Mouse (Mus musculus): ENCODE data around the gene Prf1. TPM values are rescaled to one million over a fixed set of nuclear protein-coding genes. Genes with fewer than 3 reads are reported as not detected.

Prf1 gene
- polyA plus RNA-seq, 1 experiment from 2014 or later, result not detected

DNA sequence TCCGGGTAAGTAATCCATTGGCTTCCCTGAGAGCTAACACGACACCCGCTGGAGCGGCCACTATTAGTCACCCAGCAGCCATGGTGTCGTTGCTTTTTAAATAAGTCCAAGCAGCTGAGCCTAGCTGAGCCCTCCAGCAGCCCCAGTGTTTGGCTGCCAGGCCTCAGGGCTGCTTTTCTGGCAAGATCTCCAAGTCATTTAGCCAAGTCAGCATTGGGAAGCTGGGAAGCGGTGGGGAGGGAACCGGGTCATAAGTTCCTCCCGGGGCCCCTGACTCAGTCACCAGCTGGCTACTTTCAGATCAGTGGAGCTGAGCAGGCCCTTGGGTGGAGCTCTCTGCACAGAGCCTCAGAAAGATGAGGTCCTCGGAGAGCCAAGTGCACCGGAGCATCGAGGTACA is 12.4 kb upstream of the Prf1 start:
- ATAC-seq, result peak; percentile 79
- CTCF ChIA-PET, result interaction anchor here (0.9 to 1.9 kb wide), 7 partner anchors 9 to 86 kb away, joined by 3 to 15 read pairs (median 5); no protein-coding TSS in a partner anchor
- no peaks in the 10 kb centered on the region for H3K27me3 ChIP-seq
- TF ChIP-seq CTCF (IDR thresholded peaks at IDR 0.05), result no peak
- DNase-seq (ENCODE audit: low read depth, low spot score), result peak; percentile 85
- in situ Hi-C loops (cut with MboI; ENCODE audit: low pct_unique_long_range_greater_than_20kb), result no loop called here
- POLR2A ChIA-PET, result interaction anchor here (0.6 to 1.1 kb wide), 2 partner anchors 20 to 74 kb away, joined by 3 to 5 read pairs; no protein-coding TSS in a partner anchor

DNA sequence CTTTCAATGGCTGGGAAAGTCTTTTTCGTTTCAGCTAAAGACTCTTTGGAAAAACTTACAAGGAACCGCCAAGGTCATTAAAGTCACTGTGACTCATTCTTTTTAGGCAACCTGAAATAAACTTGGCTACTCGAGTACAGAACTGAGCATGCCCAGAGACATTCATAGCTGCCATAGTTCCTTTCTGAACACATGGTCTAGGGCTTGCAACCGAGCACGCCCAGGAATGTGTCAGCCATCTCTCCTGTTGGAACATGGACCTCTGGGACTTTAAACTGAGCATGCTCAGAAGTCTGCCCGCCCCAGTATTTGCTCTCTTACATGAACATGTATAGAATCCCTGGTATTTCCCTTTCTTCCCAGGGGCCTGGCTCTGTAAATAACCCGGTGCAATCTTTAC is 11.4 kb upstream of the Prf1 start:
- no peak for DNase-seq (ENCODE audit: low read depth, low spot score)
- CTCF ChIA-PET, result interaction anchor here (1.3 to 1.9 kb wide), 3 partner anchors 10 to 87 kb away, joined by 3 to 15 read pairs (median 5); no protein-coding TSS in a partner anchor
- TF ChIP-seq CTCF (IDR thresholded peaks at IDR 0.05), result no peak
- H3K27me3 ChIP-seq, result no peaks in the 10 kb centered on the region
- POLR2A ChIA-PET, result interaction anchor here (0.8 kb wide), 1 partner anchor 13 kb away, joined by 3 read pairs; the partner anchor contains the start of gene Adamts14
- in situ Hi-C loops (cut with MboI; ENCODE audit: low pct_unique_long_range_greater_than_20kb), result no loop called here
- no peak for ATAC-seq

DNA sequence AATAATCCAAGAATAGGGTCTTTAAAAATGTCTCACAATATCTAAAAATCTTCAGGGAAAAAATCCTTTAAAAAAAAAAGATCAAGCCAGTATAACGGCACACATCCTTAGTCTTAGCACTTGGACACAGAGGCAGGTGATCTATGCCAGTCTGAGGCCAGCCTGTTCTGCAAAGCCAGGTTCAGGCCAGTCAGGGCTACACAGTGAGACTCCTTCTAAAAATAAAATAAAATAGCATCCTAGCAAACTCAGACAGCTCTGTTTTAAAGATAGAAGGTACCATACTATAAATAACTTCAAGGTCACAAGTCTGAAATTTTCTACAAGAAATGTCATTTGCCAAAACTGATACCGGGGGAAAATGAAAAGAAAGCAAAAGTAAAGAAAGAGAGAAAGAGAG is 7.6 kb upstream of the Prf1 start:
- DNase-seq (ENCODE audit: low read depth, low spot score) (no peak), ATAC-seq (no peak)
- no peak for TF ChIP-seq CTCF (IDR thresholded peaks at IDR 0.05)
- in situ Hi-C loops (cut with MboI; ENCODE audit: low pct_unique_long_range_greater_than_20kb), result no loop called here
- ChIA-PET POLR2A (interaction anchor here (0.5 to 0.9 kb wide), 2 partner anchors 12 to 509 kb away, joined by 3 read pairs; no protein-coding TSS in a partner anchor), CTCF (interaction anchor here (1.3 kb wide), 1 partner anchor 12 kb away, joined by 3 read pairs; no protein-coding TSS in a partner anchor)
- no peaks in the 10 kb centered on the region for H3K27me3 ChIP-seq

- H3K27me3 ChIP-seq, result no peaks in the 10 kb centered on the region
- ChIA-PET POLR2A (interaction anchor here (0.9 kb wide), 1 partner anchor 12 kb away, joined by 3 read pairs; no protein-coding TSS in a partner anchor), CTCF (no interaction called here)
- ATAC-seq (no peak), DNase-seq (ENCODE audit: low read depth, low spot score) (no peak)
- TF ChIP-seq CTCF (IDR thresholded peaks at IDR 0.05), result no peak
- in situ Hi-C loops (cut with MboI; ENCODE audit: low pct_unique_long_range_greater_than_20kb), result no loop called here
Observed at GRCm38 (mm10) chr10:61290479-61290878, 7.2 kb upstream of the Prf1 start.

- ChIA-PET POLR2A (no interaction called here), CTCF (interaction anchor here (1.8 kb wide), 1 partner anchor 9 kb away, joined by 4 read pairs; no protein-coding TSS in a partner anchor)
- ATAC-seq, result no peak
- no peaks in the 10 kb centered on the region for H3K27me3 ChIP-seq
- no peak for TF ChIP-seq CTCF (IDR thresholded peaks at IDR 0.05)
- in situ Hi-C loops (cut with MboI; ENCODE audit: low pct_unique_long_range_greater_than_20kb), result no loop called here
- no peak for DNase-seq (ENCODE audit: low read depth, low spot score)
Observed at GRCm38 (mm10) chr10:61294242-61294641, 3.4 kb upstream of the Prf1 start.

DNA sequence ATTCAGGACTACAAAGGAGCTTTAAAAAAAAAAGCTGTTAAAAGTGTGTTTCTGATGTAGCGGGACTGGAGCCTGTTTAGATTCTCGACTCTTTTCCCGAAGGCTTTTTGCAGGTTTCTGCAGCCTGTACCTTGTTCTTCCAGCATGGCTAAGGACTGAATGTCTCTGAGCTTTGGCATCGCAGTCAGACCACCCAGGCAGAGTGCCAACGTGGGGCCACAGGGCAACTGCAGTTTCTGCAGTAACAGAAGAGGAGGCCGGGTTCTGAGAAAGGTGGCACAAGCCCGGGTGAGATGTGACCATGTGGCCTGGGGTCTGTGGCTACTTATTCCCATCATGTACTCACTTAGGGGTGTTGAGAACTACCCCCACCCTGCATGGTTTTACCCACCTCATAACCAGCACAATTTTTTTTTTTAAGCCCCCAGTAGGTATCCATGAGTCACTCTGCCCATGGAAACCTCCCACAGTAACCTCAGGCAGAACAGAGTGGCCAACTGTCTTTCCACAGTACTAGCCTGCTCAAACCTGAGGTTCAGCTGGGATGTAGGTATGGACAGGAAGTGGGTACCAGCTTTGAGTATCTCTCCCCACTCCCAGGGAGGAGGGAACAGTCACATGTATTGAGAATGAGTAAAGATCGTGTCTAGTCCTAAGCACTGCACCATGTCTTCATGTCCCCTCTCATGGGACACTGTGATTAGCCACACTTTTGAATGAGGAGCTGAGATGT is 754 bp upstream of the Prf1 start:
- no peaks in the 10 kb centered on the region for H3K27me3 ChIP-seq
- ChIA-PET POLR2A (no interaction called here), CTCF (interaction anchor here (1.1 to 1.4 kb wide), 2 partner anchors 9 to 17 kb away, joined by 3 to 4 read pairs; no protein-coding TSS in a partner anchor)
- no peak for TF ChIP-seq CTCF (IDR thresholded peaks at IDR 0.05)
- no peak for ATAC-seq
- in situ Hi-C loops (cut with MboI; ENCODE audit: low pct_unique_long_range_greater_than_20kb), result no loop called here
- DNase-seq (ENCODE audit: low read depth, low spot score), result no peak

GRCm38 (mm10) chr10:61300996-61301395 is 3.4 kb downstream of the Prf1 start:
- in situ Hi-C loops (cut with MboI; ENCODE audit: low pct_unique_long_range_greater_than_20kb), result no loop called here

DNA sequence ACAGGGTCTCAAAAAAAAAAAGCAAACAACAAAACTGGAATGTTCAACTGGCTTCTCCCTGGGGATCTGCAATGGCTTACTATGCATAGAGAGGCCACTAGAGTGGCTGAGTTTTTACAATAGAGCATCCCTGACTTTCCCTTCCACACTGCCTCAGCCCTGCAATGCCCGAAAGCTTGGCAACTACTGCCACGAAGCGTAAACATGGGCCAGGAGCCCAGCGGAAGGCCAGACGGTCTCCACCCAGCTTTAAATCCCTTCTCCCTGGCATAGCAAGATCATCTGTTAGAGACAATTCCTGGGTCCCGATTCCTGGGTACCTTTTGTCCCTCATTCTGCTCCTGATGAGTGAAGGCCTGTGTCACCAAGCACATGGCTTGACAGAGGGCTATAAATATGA is 6.4 kb downstream of the Prf1 start:
- DNase-seq (ENCODE audit: low read depth, low spot score) (no peak), ATAC-seq (no peak)
- TF ChIP-seq CTCF (IDR thresholded peaks at IDR 0.05), result no peak
- in situ Hi-C loops (cut with MboI; ENCODE audit: low pct_unique_long_range_greater_than_20kb), result no loop called here
- ChIA-PET CTCF (no interaction called here), POLR2A (interaction anchor here (0.7 kb wide), 1 partner anchor 388 kb away, joined by 3 read pairs; no protein-coding TSS in a partner anchor)
- no peaks in the 10 kb centered on the region for H3K27me3 ChIP-seq

More at GRCm38 (mm10) chr10:61300996-61301395, 3.4 kb downstream of the Prf1 start:
- ATAC-seq, result no peak
- ChIA-PET POLR2A (no interaction called here), CTCF (interaction anchor here (2.3 kb wide), 1 partner anchor 16 kb away, joined by 5 read pairs; no protein-coding TSS in a partner anchor)
- H3K27me3 ChIP-seq, result no peaks in the 10 kb centered on the region
- TF ChIP-seq CTCF (IDR thresholded peaks at IDR 0.05), result no peak
- no peak for DNase-seq (ENCODE audit: low read depth, low spot score)

DNA sequence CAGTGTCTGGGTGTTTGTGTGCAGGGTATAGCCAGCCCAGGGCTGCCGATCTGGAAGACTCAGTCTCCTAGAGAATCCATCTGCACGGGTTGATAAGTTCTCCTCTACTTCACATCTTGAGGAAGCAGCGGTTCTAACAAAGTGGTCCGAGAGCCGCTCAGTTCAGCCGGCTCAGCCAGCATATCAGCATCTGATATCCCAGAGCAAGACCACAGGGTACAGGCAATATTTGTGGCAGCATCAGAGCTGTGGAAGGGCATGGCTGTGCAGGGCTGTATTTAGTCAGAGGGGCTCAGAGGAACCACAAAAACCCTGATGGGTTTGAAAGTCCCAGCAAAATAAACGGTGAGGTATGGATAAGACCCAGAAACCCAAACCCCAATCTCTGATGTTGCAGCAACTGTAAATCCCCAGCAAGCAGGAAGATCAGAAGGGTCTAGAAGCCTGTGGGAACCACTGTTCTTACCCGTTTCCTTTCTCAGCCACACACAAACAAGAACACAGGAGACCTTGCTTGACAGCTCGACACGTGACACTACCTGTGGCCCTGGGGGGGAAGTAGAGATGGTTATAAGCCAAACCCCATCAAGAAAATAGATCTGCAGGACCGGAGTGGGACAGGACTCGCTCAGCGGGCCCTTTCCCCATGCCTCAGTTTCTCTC is 8.4 kb downstream of the Prf1 start:
- DNase-seq (ENCODE audit: low read depth, low spot score) (no peak), ATAC-seq (no peak)
- in situ Hi-C loops (cut with MboI; ENCODE audit: low pct_unique_long_range_greater_than_20kb), result no loop called here
- H3K27me3 ChIP-seq, result no peaks in the 10 kb centered on the region
- ChIA-PET CTCF (interaction anchor here (1.2 kb wide), 1 partner anchor 10 kb away, joined by 4 read pairs; no protein-coding TSS in a partner anchor), POLR2A (interaction anchor here (0.7 kb wide), 1 partner anchor 21 kb away, joined by 5 read pairs; no protein-coding TSS in a partner anchor)
- no peak for TF ChIP-seq CTCF (IDR thresholded peaks at IDR 0.05)

GRCm38 (mm10) chr10:61308706-61309320 is 11.2 kb downstream of the Prf1 start:
- POLR2A ChIA-PET, result no interaction called here
- H3K27me3 ChIP-seq, result no peaks in the 10 kb centered on the region
- ATAC-seq, result no peak
- no peak for TF ChIP-seq CTCF (IDR thresholded peaks at IDR 0.05)
- CTCF ChIA-PET, result interaction anchor here (1.0 kb wide), 1 partner anchor 94 kb away, joined by 3 read pairs; no protein-coding TSS in a partner anchor
- DNase-seq (ENCODE audit: low read depth, low spot score), result no peak
- in situ Hi-C loops (cut with MboI; ENCODE audit: low pct_unique_long_range_greater_than_20kb), result no loop called here

Data from Patski (cell line).